Mouse (Mus musculus): ENCODE results near the gene Stard10.

Stard10 gene

GRCm38 (mm10) chr7:101326006-101326405, 9.1 kb downstream of the Stard10 start:
- in situ Hi-C loops (cut with MboI; ENCODE audit: low pct_unique_long_range_greater_than_20kb in 1 of 2, low sequenced_read_pairs in 2 of 2, unreplicated experiment in 1 of 2), result no loop called here

DNA sequence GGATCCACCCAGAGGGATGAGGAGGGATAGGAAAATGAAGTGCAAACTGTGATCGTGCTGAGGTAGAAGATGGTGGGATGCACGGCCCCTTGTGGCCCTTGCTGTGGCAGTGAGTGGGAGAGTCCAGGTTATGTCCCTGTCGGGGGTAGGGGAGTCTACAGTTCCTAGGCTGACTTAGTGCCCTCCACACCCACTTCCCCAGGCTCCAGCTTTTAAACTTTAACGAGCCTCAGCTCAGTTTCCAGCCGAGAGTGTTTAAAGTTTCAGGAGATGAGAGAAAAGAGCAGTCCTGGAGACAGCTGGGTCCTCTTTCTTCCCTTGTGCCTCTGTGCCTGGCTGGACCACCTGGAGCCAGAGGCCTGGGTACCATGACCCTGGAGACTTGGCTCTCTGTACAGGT, 10.4 kb downstream of the Stard10 start:
- in situ Hi-C loops (cut with MboI; ENCODE audit: low pct_unique_long_range_greater_than_20kb in 1 of 2, low sequenced_read_pairs in 2 of 2, unreplicated experiment in 1 of 2), result no loop called here

- in situ Hi-C loops (cut with MboI; ENCODE audit: low pct_unique_long_range_greater_than_20kb in 1 of 2, low sequenced_read_pairs in 2 of 2, unreplicated experiment in 1 of 2), result no loop called here
These were observed 10.9 kb downstream of the Stard10 start for GRCm38 (mm10) chr7:101327786-101328185.

- in situ Hi-C loops (cut with MboI; ENCODE audit: low pct_unique_long_range_greater_than_20kb in 1 of 2, low sequenced_read_pairs in 2 of 2, unreplicated experiment in 1 of 2), result no loop called here
These were observed 11.8 kb downstream of the Stard10 start for GRCm38 (mm10) chr7:101328621-101329158.

- in situ Hi-C loops (cut with MboI; ENCODE audit: low pct_unique_long_range_greater_than_20kb in 1 of 2, low sequenced_read_pairs in 2 of 2, unreplicated experiment in 1 of 2), result no loop called here
These were observed 12.7 kb downstream of the Stard10 start for GRCm38 (mm10) chr7:101329606-101330005.

DNA sequence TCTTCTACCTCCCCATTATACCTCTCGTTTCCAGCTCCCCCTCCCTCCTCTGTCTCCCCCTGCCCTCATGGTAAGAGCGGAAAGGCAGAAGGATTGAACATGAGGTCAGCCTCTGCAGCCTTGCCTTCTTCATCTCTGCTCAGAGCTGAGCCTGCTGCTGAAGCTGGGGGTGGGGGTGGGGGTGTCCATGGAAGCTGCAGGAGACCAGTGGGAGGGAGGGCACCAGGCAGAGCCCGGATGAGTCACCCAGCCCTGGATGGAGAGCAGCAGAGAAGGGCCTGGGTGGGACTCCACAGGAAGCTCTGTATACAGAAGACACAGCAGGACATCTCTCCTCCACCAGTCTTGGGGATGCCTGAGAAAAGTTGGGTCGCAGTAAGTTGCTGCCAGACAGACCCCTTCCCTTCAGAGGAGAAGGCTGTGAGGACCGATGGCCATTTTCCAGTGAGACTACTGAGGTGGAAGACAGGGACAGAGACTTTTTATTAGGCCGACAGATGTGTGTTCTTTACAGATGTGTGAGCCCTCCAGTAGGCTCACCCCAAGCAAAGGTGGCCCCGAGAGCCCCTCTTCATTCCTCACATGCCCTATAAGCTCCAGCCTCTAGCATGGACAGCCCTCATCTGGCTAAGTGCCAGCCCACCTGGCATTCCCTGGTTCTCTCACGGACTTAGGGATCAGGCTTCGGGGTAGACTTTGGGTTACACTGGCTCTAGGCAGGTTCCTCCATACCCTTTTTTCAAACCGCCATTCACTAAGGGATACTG, 13.4 kb downstream of the Stard10 start:
- in situ Hi-C loops (cut with MboI; ENCODE audit: low pct_unique_long_range_greater_than_20kb in 1 of 2, low sequenced_read_pairs in 2 of 2, unreplicated experiment in 1 of 2), result no loop called here

GRCm38 (mm10) chr7:101330841-101331173, 13.9 kb downstream of the Stard10 start:
- in situ Hi-C loops (cut with MboI; ENCODE audit: low pct_unique_long_range_greater_than_20kb in 1 of 2, low sequenced_read_pairs in 2 of 2, unreplicated experiment in 1 of 2), result no loop called here

- in situ Hi-C loops (cut with MboI; ENCODE audit: low pct_unique_long_range_greater_than_20kb in 1 of 2, low sequenced_read_pairs in 2 of 2, unreplicated experiment in 1 of 2), result no loop called here
These were observed 15.4 kb downstream of the Stard10 start for GRCm38 (mm10) chr7:101332045-101332831.

GRCm38 (mm10) chr7:101335228-101335627, 18.3 kb downstream of the Stard10 start:
- in situ Hi-C loops (cut with MboI; ENCODE audit: low pct_unique_long_range_greater_than_20kb in 1 of 2, low sequenced_read_pairs in 2 of 2, unreplicated experiment in 1 of 2), result no loop called here

DNA sequence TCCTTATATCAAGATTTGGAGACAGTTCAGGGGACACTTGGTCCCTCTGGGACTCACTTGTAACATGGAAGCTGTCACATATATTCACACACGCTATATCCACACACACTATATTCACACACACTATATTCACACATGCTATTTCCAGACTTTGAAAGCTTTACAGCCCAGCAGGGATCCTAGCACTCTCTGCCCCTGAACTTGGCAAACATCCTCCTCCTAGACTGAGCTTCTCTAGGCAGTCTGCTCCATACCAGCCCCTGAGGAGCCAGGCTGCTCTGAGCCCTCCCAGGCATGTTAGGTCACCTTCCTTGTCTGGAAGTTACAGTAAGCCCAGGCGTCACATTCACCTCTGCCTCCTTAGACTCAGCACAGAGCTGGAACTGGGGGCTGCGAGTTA, 19.8 kb downstream of the Stard10 start:
- in situ Hi-C loops (cut with MboI; ENCODE audit: low pct_unique_long_range_greater_than_20kb in 1 of 2, low sequenced_read_pairs in 2 of 2, unreplicated experiment in 1 of 2), result no loop called here

- in situ Hi-C loops (cut with MboI; ENCODE audit: low pct_unique_long_range_greater_than_20kb in 1 of 2, low sequenced_read_pairs in 2 of 2, unreplicated experiment in 1 of 2), result no loop called here
These were observed 20.5 kb downstream of the Stard10 start for GRCm38 (mm10) chr7:101337401-101337800.

GRCm38 (mm10) chr7:101341405-101341804, 24.5 kb downstream of the Stard10 start:
- in situ Hi-C loops (cut with MboI; ENCODE audit: low pct_unique_long_range_greater_than_20kb in 1 of 2, low sequenced_read_pairs in 2 of 2, unreplicated experiment in 1 of 2), result no loop called here

DNA sequence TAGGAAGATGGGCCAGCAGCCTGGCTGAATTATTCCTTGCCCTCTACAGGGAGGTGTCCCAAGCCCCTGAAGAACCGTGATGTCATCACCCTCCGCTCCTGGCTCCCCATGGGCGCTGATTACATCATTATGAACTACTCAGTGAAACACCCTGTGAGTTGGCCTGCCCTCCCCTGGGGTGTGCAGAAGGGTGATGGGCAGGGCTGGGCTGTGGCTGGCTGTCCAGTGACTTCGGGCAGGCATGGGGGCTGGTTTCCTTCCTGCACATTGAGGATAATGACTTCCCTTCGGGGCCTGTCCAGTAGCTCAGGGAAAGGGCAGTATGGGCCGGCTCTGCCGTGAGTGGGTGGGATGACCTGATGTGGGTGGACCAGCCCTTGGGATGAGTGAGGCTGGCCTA, 26.2 kb downstream of the Stard10 start:
- in situ Hi-C loops (cut with MboI; ENCODE audit: low pct_unique_long_range_greater_than_20kb in 1 of 2, low sequenced_read_pairs in 2 of 2, unreplicated experiment in 1 of 2), result no loop called here

GRCm38 (mm10) chr7:101344892-101345291, 28.0 kb downstream of the Stard10 start:
- in situ Hi-C loops (cut with MboI; ENCODE audit: low pct_unique_long_range_greater_than_20kb in 1 of 2, low sequenced_read_pairs in 2 of 2, unreplicated experiment in 1 of 2), result no loop called here

- in situ Hi-C loops (cut with MboI; ENCODE audit: low pct_unique_long_range_greater_than_20kb in 1 of 2, low sequenced_read_pairs in 2 of 2, unreplicated experiment in 1 of 2), result no loop called here
These were observed 30.1 kb downstream of the Stard10 start for GRCm38 (mm10) chr7:101346991-101347390.

DNA sequence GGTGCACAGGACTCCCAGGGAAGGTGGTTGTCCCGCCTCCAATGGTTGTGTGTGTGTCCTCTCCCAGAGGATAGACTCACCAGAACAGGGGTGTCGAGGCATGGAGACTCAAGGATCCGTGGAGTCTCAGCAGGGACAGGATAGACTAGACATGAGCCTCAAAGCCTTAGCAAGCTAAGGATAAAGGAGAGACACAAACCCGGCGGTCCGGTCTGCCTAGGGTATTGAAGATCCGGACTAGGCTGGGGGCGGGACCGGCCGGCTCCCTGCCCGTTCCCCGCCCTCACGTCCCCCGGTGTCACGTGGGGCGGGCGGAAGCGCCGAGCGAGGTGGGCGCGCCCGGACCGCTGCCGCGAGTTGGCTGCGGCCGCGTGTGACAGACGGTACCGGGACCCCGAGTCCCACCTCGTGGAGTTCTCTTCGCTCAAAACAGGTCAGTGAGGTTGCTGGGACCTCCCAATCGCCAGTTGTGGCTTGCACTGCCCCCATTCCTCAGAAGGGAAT, 30.9 kb downstream of the Stard10 start, which contains the start of gene Arap1:
Gene Arap1 (plus strand): TSS at position 301 of the 504 bp plus-strand sequence.
- in situ Hi-C loops (cut with MboI; ENCODE audit: low pct_unique_long_range_greater_than_20kb in 1 of 2, low sequenced_read_pairs in 2 of 2, unreplicated experiment in 1 of 2), result no loop called here

GRCm38 (mm10) chr7:101348312-101348711, 31.4 kb downstream of the Stard10 start:
- in situ Hi-C loops (cut with MboI; ENCODE audit: low pct_unique_long_range_greater_than_20kb in 1 of 2, low sequenced_read_pairs in 2 of 2, unreplicated experiment in 1 of 2), result no loop called here

DNA sequence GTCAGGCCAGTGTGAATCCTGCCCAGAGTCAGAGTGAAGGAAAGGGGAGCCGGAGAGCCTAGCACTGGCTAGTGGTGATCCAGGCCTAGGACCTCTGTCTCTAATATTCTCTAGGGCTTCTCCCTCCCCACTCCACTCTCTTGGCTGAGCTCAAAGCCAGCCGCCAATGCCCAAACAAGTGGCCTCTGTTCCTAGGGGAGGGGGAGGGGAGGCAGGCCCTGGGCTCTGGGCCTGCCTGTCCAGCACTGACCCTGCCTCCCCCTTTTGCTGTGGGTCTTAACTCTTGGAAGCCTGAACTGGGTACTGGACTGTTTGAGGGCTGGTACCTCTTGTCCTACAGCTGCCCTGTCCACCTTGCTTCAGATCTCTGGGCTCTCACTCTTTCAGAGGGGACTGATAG, 33.0 kb downstream of the Stard10 start:
- in situ Hi-C loops (cut with MboI; ENCODE audit: low pct_unique_long_range_greater_than_20kb in 1 of 2, low sequenced_read_pairs in 2 of 2, unreplicated experiment in 1 of 2), result no loop called here

DNA sequence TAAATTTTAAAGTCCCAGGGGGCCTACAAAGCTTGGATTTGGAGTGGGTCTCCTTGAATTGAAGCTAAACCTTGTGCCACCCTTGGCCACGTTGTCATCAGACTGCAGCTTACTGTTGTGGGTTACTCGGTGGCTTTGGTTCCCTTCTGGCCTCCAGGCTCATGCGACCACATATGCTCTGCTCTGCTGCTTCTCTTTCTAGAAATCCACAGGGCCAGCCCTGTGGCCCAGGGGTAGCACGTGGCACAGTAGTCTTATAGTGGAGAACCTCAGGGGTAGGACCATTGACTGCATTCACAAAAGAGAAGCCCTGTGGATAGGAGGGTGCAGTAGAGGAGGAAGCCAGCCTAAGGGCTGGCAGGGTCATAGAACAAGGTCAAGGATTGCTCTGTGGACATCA, 35.5 kb downstream of the Stard10 start:
- in situ Hi-C loops (cut with MboI; ENCODE audit: low pct_unique_long_range_greater_than_20kb in 1 of 2, low sequenced_read_pairs in 2 of 2, unreplicated experiment in 1 of 2), result no loop called here
